Mouse (Mus musculus): ENCODE results near the gene Zfp605. TPM values are rescaled to one million over a fixed set of nuclear protein-coding genes. Genes with fewer than 3 reads are reported as not detected.

The Zfp605 gene
- 0.66 TPM for polyA plus RNA-seq (2015; fragmentation: Illumina TruSeq; extraction: RNeasy Lipid Tissue Mini Kit (QIAGEN cat#74804); ENCODE audit: insufficient read depth, low read depth, low replicate concordance)

GRCm38 (mm10) chr5:110109991-110110441, at the start of gene Zfp605:
TSS of gene Zfp605 (plus strand) at chr5:110110092.

DNA sequence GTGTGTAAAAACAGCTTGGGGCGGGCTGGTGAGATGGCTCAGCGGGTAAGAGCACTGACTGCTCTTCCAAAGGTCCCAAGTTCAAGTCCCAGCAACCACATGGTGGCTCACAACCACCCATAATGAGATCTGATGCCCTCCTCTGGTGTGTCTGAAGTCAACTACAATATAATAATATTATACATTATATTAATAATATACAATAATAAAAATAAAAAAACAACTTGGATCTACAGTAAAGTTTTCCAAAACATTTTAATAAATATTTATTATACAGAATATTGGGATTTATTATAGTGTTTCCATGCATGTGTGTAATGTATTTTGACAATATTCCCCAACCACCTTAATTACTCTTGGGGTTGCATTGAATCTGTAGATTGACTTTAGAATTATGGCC, 37.5 kb upstream of the Zfp605 start, which contains the start of gene Gm17655:
Gm17655 (minus strand) TSS at position 101 of the 400 bp plus-strand sequence.

DNA sequence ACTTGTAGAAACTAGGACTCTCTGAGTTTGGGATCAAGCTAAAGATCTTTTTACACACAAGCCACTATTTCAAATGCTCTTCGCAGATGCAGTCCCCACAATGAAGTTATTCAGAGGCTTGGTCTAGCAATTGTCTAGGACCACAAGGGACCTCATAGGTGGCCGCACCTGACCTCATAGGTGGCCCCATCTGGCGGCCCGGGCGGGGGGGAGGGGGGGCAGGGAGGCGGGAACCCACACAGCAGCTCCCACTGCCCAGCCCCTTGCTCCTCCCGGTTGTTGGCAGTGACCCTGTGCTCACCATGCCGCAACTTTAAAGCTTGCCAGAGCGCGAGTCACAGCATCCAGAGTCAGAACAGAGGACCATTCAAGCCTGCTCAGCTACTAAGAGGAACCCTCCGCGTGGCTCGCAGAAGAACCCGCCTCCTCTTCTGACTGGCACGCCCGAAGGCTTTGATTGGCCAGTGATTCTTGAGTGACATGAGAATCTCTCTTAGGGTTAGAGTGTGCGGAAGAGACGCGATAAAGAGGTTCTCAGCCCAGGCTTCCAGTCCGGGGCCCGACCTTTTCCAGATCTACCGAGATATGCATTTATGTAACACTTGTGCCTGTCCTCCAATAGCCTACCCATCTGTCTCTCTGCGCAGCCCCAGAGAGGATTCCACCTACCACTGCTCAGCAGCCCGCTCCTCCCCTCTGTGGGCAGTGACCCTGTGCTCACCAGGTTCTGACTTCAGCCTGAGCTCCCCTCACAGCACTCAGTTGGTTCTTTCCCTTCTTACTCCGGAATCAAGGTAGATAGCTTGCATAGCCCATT, 15.7 kb upstream of the Zfp605 start, which contains the start of gene Gm35315:
Gm35315 (minus strand) TSS at position 391 of the 817 bp plus-strand sequence.

DNA sequence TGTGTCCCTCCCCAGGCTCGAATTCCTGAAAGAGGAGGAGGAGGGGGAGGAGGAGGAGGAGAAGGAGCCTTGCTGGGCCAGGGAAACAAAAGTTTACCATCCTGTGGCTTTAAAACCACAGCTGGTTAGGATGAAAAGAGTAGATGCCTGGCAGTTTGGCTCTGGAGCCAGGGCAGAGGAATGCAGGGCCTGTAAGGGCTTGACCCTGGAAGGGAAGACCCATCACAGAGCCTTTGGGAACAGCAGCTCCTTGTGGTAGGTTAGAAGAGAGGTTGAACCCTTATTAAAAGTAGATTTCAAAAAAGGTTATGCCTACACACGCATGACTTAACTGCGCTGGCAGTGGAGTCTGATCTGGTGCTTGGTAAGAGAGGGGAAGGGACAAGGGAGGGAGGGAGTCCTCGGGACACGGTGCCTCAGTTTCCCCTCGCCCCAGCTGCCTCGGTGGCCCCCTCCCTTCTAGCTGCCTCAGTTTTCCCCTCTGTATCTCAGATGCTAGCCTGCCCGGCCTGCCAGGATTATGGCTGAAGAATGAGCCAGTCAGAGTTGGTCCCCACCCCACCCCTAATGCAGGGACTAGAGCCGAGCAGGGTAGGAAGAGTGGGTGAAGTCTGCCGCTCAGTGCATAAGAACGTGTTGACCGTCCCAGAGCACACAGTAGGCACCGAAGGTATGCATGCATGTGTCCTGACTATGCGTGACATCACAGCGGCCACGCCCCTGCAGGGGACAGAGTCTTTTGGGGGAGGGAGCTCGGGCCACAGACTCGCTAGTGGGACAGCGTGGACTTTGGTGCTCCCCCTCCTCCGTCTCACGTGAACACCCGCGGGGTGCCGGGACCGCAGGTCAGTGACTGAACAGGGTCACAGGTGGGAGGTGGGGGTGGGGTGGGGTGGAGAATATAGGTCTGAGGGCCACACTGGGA, 10.0 kb upstream of the Zfp605 start, which contains the start of gene Plcxd1:
Plcxd1 (plus strand) TSS at position 314 of the 925 bp plus-strand sequence.

GRCm38 (mm10) chr5:110107581-110108304, 2.1 kb upstream of the Zfp605 start, which contains the start of gene Gtpbp6:
TSS of gene Gtpbp6 (minus strand) at chr5:110108197.

GRCm38 (mm10) chr5:110135293-110136086, 25.6 kb downstream of the Zfp605 start, which contains the start of gene Chfr:
TSS of gene Chfr (plus strand) at chr5:110135842.

GRCm38 (mm10) chr5:110176362-110177020, 66.6 kb downstream of the Zfp605 start, which contains the start of gene Golga3:
TSS of gene Golga3 (plus strand) at chr5:110176701.

Other genes starting within 250 kb of the Zfp605 start
- gene Gm15446, start 186.7 kb upstream of the Zfp605 start, polyA plus RNA-seq (2015; fragmentation: Illumina TruSeq; extraction: RNeasy Lipid Tissue Mini Kit (QIAGEN cat#74804); ENCODE audit: insufficient read depth, low read depth, low replicate concordance) = 4.4 TPM
- gene Zfp932, start 113.6 kb upstream of the Zfp605 start, polyA plus RNA-seq (2015; fragmentation: Illumina TruSeq; extraction: RNeasy Lipid Tissue Mini Kit (QIAGEN cat#74804); ENCODE audit: insufficient read depth, low read depth, low replicate concordance) = 12.5 TPM
- gene Gm17655, start 37.6 kb upstream of the Zfp605 start, polyA plus RNA-seq (2015; fragmentation: Illumina TruSeq; extraction: RNeasy Lipid Tissue Mini Kit (QIAGEN cat#74804); ENCODE audit: insufficient read depth, low read depth, low replicate concordance) = not detected
- 0.39 TPM for gene Gm35315, start 15.7 kb upstream of the Zfp605 start, polyA plus RNA-seq (2015; fragmentation: Illumina TruSeq; extraction: RNeasy Lipid Tissue Mini Kit (QIAGEN cat#74804); ENCODE audit: insufficient read depth, low read depth, low replicate concordance)
- not detected for gene Plcxd1, start 10.1 kb upstream of the Zfp605 start, polyA plus RNA-seq (2015; fragmentation: Illumina TruSeq; extraction: RNeasy Lipid Tissue Mini Kit (QIAGEN cat#74804); ENCODE audit: insufficient read depth, low read depth, low replicate concordance)
- gene Gtpbp6, start 1.9 kb upstream of the Zfp605 start, polyA plus RNA-seq (2015; fragmentation: Illumina TruSeq; extraction: RNeasy Lipid Tissue Mini Kit (QIAGEN cat#74804); ENCODE audit: insufficient read depth, low read depth, low replicate concordance) = 8.6 TPM
- gene Chfr, start 25.8 kb downstream of the Zfp605 start, polyA plus RNA-seq (2015; fragmentation: Illumina TruSeq; extraction: RNeasy Lipid Tissue Mini Kit (QIAGEN cat#74804); ENCODE audit: insufficient read depth, low read depth, low replicate concordance) = 8.3 TPM
- gene Golga3, start 66.6 kb downstream of the Zfp605 start, polyA plus RNA-seq (2015; fragmentation: Illumina TruSeq; extraction: RNeasy Lipid Tissue Mini Kit (QIAGEN cat#74804); ENCODE audit: insufficient read depth, low read depth, low replicate concordance) = 6.2 TPM
- 3.5 TPM for gene Ankle2, start 120.9 kb downstream of the Zfp605 start, polyA plus RNA-seq (2015; fragmentation: Illumina TruSeq; extraction: RNeasy Lipid Tissue Mini Kit (QIAGEN cat#74804); ENCODE audit: insufficient read depth, low read depth, low replicate concordance)
- gene Pgam5, start 159.8 kb downstream of the Zfp605 start, polyA plus RNA-seq (2015; fragmentation: Illumina TruSeq; extraction: RNeasy Lipid Tissue Mini Kit (QIAGEN cat#74804); ENCODE audit: insufficient read depth, low read depth, low replicate concordance) = 6.3 TPM
- gene Pxmp2, start 176.1 kb downstream of the Zfp605 start, polyA plus RNA-seq (2015; fragmentation: Illumina TruSeq; extraction: RNeasy Lipid Tissue Mini Kit (QIAGEN cat#74804); ENCODE audit: insufficient read depth, low read depth, low replicate concordance) = 1.5 TPM
- 0.18 TPM for gene Pole, start 176.2 kb downstream of the Zfp605 start, polyA plus RNA-seq (2015; fragmentation: Illumina TruSeq; extraction: RNeasy Lipid Tissue Mini Kit (QIAGEN cat#74804); ENCODE audit: insufficient read depth, low read depth, low replicate concordance)
- gene P2rx2, start 233.1 kb downstream of the Zfp605 start, polyA plus RNA-seq (2015; fragmentation: Illumina TruSeq; extraction: RNeasy Lipid Tissue Mini Kit (QIAGEN cat#74804); ENCODE audit: insufficient read depth, low read depth, low replicate concordance) = not detected
- not detected for gene Lrcol1, start 234.6 kb downstream of the Zfp605 start, polyA plus RNA-seq (2015; fragmentation: Illumina TruSeq; extraction: RNeasy Lipid Tissue Mini Kit (QIAGEN cat#74804); ENCODE audit: insufficient read depth, low read depth, low replicate concordance)